In genomic region chr4:120568005-120568404, GRCm38 (mm10) we compare ENCODE assay signal across 8 mouse cellular contexts. TPM values are rescaled to one million over a fixed set of nuclear protein-coding genes. Genes with fewer than 3 reads are reported as not detected.
DNase-seq lines count a peak whose midpoint lies in the region; ATAC-seq and TF ChIP-seq lines count a peak whose summit lies in the region.

No protein-coding gene starts in this region.

- no peak for TF ChIP-seq EP300 in liver, embryonic 14.5 days (IDR thresholded peaks at IDR 0.05; ENCODE audit: low read depth)

- H3K9ac ChIP-seq in kidney, embryonic 15.5 days, result no peak overlapping the region
- H3K9ac ChIP-seq in heart, embryonic 13.5 days, result peak overlapping the region; percentile 96
- H3K9ac ChIP-seq in liver, embryonic 14.5 days (replicated peaks), result peak overlapping the region; percentile 9; the same call in 1 of the 2 replicates
- 0 out of 2 replicates have a peak overlapping the region, but pooled peaks have one; percentile 29 for H3K9ac ChIP-seq in stomach, embryonic 16.5 days (ENCODE audit: low read length)

- intact Hi-C loops in left cerebral cortex, postnatal 10 days (cut with DNase I), result no loop called here

- peak overlapping the region; percentile 76 for H3K27ac ChIP-seq in kidney, embryonic 15.5 days
- peak overlapping the region; percentile 96 for H3K27ac ChIP-seq in heart, embryonic 13.5 days (replicated peaks)
- no peak overlapping the region for H3K27ac ChIP-seq in liver, embryonic 14.5 days
- peak overlapping the region; percentile 76 for H3K27ac ChIP-seq in stomach, embryonic 16.5 days (ENCODE audit: low read length)

- TF ChIP-seq CTCF in liver, embryonic 14.5 days (IDR thresholded peaks at IDR 0.05; ENCODE audit: low read depth), result no peak

- no peaks in the 10 kb centered on the region for H3K27me3 ChIP-seq in kidney, embryonic 15.5 days
- no peaks in the 10 kb centered on the region for H3K27me3 ChIP-seq in heart, embryonic 13.5 days (replicated peaks)
- no peaks in the 10 kb centered on the region for H3K27me3 ChIP-seq in liver, embryonic 14.5 days (ENCODE audit: control insufficient read depth, insufficient read depth, low read length)
- no peaks in the 10 kb centered on the region for H3K27me3 ChIP-seq in stomach, embryonic 16.5 days (ENCODE audit: control insufficient read depth, insufficient read depth, low read length)

- no peaks in the 10 kb centered on the region for H3K9me3 ChIP-seq in kidney, embryonic 15.5 days (replicated peaks)
- no peaks in the 10 kb centered on the region for H3K9me3 ChIP-seq in heart, embryonic 13.5 days
- H3K9me3 ChIP-seq in liver, embryonic 14.5 days (ENCODE audit: control insufficient read depth, low read length), result no peaks in the 10 kb centered on the region
- H3K9me3 ChIP-seq in stomach, embryonic 16.5 days (replicated peaks; ENCODE audit: control insufficient read depth, low read length), result no peaks in the 10 kb centered on the region

- 26% methylated on average over 5 of the region's 5 CpGs for WGBS in kidney, embryonic 15.5 days
- 12% methylated on average over 5 of the region's 5 CpGs for WGBS in heart, embryonic 13.5 days
- 56% methylated on average over 5 of the region's 5 CpGs for WGBS in liver, embryonic 14.5 days (ENCODE audit: insufficient replicate concordance)
- WGBS in stomach, embryonic 16.5 days, result 21% methylated on average over 5 of the region's 5 CpGs

- peak overlapping the region; percentile 86 for H3K4me2 ChIP-seq in kidney, embryonic 15.5 days
- H3K4me2 ChIP-seq in heart, embryonic 13.5 days, result peak overlapping the region; percentile 89
- H3K4me2 ChIP-seq in liver, embryonic 14.5 days (ENCODE audit: low read depth), result peak overlapping the region; percentile 97
- H3K4me2 ChIP-seq in stomach, embryonic 16.5 days (ENCODE audit: low read depth, low read length), result peak overlapping the region; percentile 85

- peaks cover 38% of the 10 kb centered on the region for H3K36me3 ChIP-seq in kidney, embryonic 15.5 days
- peaks cover 37% of the 10 kb centered on the region for H3K36me3 ChIP-seq in heart, embryonic 13.5 days
- H3K36me3 ChIP-seq in liver, embryonic 14.5 days (replicated peaks; ENCODE audit: control insufficient read depth, insufficient read depth, low read depth), result peaks cover 23% of the 10 kb centered on the region
- no peaks in the 10 kb centered on the region for H3K36me3 ChIP-seq in stomach, embryonic 16.5 days (ENCODE audit: control insufficient read depth, insufficient read depth, low read length)

- H3K4me3 ChIP-seq in kidney, embryonic 15.5 days (replicated peaks), result peak overlapping the region; percentile 94
- H3K4me3 ChIP-seq in heart, embryonic 13.5 days, result peak overlapping the region; percentile 69
- H3K4me3 ChIP-seq in liver, embryonic 14.5 days (ENCODE audit: insufficient read depth in 1 of 2, low read depth in 2 of 2, low read length in 2 of 2), result peak overlapping the region in 1 of 2 experiments; percentile 84; a peak in 1 of 4 replicates
- H3K4me3 ChIP-seq in stomach, embryonic 16.5 days (replicated peaks; ENCODE audit: low read length), result peak overlapping the region; percentile 27

- no peak for DNase-seq in kidney, adult 11 months
- no peak for DNase-seq in liver, embryonic 14.5 days (ENCODE audit: low read depth in 3 of 3, low spot score in 3 of 3)
- no peak for DNase-seq in left cerebral cortex, postnatal 10 days (ENCODE audit: extremely low spot score in 1 of 2, low spot score in 2 of 2)
- no peak for DNase-seq in layer of hippocampus, postnatal 14 days (ENCODE audit: low spot score in 2 of 2)

- H3K4me1 ChIP-seq in kidney, embryonic 15.5 days, result peaks cover 33% of the 10 kb centered on the region
- H3K4me1 ChIP-seq in heart, embryonic 13.5 days, result peaks cover 41% of the 10 kb centered on the region
- peaks cover 14 to 17% of the 10 kb centered on the region in 2 experiments for H3K4me1 ChIP-seq in liver, embryonic 14.5 days (replicated peaks; ENCODE audit: control insufficient read depth in 2 of 2, insufficient read depth in 2 of 2, low read length in 1 of 2)
- H3K4me1 ChIP-seq in stomach, embryonic 16.5 days (ENCODE audit: control insufficient read depth, insufficient read depth, low read length), result peaks cover 17% of the 10 kb centered on the region

- no peak for ATAC-seq in kidney, embryonic 15.5 days (replicated peaks; ENCODE audit: low FRiP score)
- no peak for ATAC-seq in heart, embryonic 13.5 days (ENCODE audit: extremely low read depth, insufficient number of reproducible peaks, low FRiP score, low TSS enrichment)
- ATAC-seq in liver, embryonic 14.5 days (ENCODE audit: insufficient read depth), result no peak
- ATAC-seq in stomach, embryonic 16.5 days (ENCODE audit: insufficient read depth, low FRiP score), result no peak
- ATAC-seq in erythroid progenitor cell, adult 5-6 weeks (replicated peaks; ENCODE audit: low FRiP score, poor library complexity, severe bottlenecking), result no peak

RNA-seq across cellular contexts. Expression of gene Ctps, which starts 2.1 kb away (rescaled TPM):
- 83.1 and 84.0 TPM in 2 replicates for polyA plus RNA-seq in kidney, embryonic 15.5 days (2015; fragmentation: Nextera tagmentation; extraction: Ambion mirVana)
- 99.8 and 100 TPM in 2 replicates for polyA plus RNA-seq in heart, embryonic 13.5 days (2015; fragmentation: Nextera tagmentation; extraction: Ambion mirVana)
- polyA plus RNA-seq in liver, embryonic 14.5 days (2012; rRNA removed), result 13.4 and 18.9 TPM in 2 replicates
- polyA plus RNA-seq in liver, embryonic 14.5 days (2014; fragmentation: Nextera tagmentation; extraction: Ambion mirVana), result 32.9 and 36.0 TPM in 2 replicates
- polyA plus RNA-seq in stomach, embryonic 16.5 days (2015; fragmentation: Nextera tagmentation; extraction: Ambion mirVana), result 63.2 and 63.8 TPM in 2 replicates
- 10 to 100 TPM; 62.2 to 62.5 TPM for total RNA-seq in left cerebral cortex, postnatal 10 days (2021)
- 10 to 100 TPM; 41.9 to 46.2 TPM for total RNA-seq in layer of hippocampus, postnatal 14 days (2021)
- 18.9 and 22.7 TPM in 2 replicates for total RNA-seq in erythroid progenitor cell, adult 5-6 weeks (2015; ENCODE audit: low replicate concordance)
- total RNA-seq in erythroid progenitor cell, adult 5-6 weeks (2017; ENCODE audit: low replicate concordance), result 19.4 and 30.8 TPM in 2 replicates

RNA-seq across cellular contexts. Expression of gene Gm8439, which starts 20.5 kb away (rescaled TPM):
- polyA plus RNA-seq in kidney, embryonic 15.5 days (2015; fragmentation: Nextera tagmentation; extraction: Ambion mirVana), result not detected in 2 replicates
- polyA plus RNA-seq in heart, embryonic 13.5 days (2015; fragmentation: Nextera tagmentation; extraction: Ambion mirVana), result 0.41 TPM in 1 of 2 replicates, not detected in the other
- polyA plus RNA-seq in liver, embryonic 14.5 days (2012; rRNA removed), result not detected in 2 replicates
- not detected in 2 replicates for polyA plus RNA-seq in liver, embryonic 14.5 days (2014; fragmentation: Nextera tagmentation; extraction: Ambion mirVana)
- polyA plus RNA-seq in stomach, embryonic 16.5 days (2015; fragmentation: Nextera tagmentation; extraction: Ambion mirVana), result not detected in 2 replicates
- not detected for total RNA-seq in left cerebral cortex, postnatal 10 days (2021)
- total RNA-seq in layer of hippocampus, postnatal 14 days (2021), result not detected
- total RNA-seq in erythroid progenitor cell, adult 5-6 weeks (2015; ENCODE audit: low replicate concordance), result not detected in 2 replicates
- total RNA-seq in erythroid progenitor cell, adult 5-6 weeks (2017; ENCODE audit: low replicate concordance), result not detected in 2 replicates

RNA-seq across cellular contexts. Expression of gene Slfnl1, which starts 36.0 kb away (rescaled TPM):
- polyA plus RNA-seq in kidney, embryonic 15.5 days (2015; fragmentation: Nextera tagmentation; extraction: Ambion mirVana), result not detected in 2 replicates
- 0.11 TPM in 1 of 2 replicates, not detected in the other for polyA plus RNA-seq in heart, embryonic 13.5 days (2015; fragmentation: Nextera tagmentation; extraction: Ambion mirVana)
- polyA plus RNA-seq in liver, embryonic 14.5 days (2012; rRNA removed), result not detected in 2 replicates
- not detected in 2 replicates for polyA plus RNA-seq in liver, embryonic 14.5 days (2014; fragmentation: Nextera tagmentation; extraction: Ambion mirVana)
- not detected in 2 replicates for polyA plus RNA-seq in stomach, embryonic 16.5 days (2015; fragmentation: Nextera tagmentation; extraction: Ambion mirVana)
- total RNA-seq in left cerebral cortex, postnatal 10 days (2021), result under 1 TPM in 1 of 2 experiments, not detected in 1; 0.39 TPM
- total RNA-seq in layer of hippocampus, postnatal 14 days (2021), result under 1 TPM; 0.37 to 0.86 TPM
- total RNA-seq in erythroid progenitor cell, adult 5-6 weeks (2015; ENCODE audit: low replicate concordance), result not detected in 2 replicates
- not detected in 2 replicates for total RNA-seq in erythroid progenitor cell, adult 5-6 weeks (2017; ENCODE audit: low replicate concordance)
